Mouse (Mus musculus) limb, embryonic 14.5 days (tissue): ENCODE results near the gene Cul9. TPM values are rescaled to one million over a fixed set of nuclear protein-coding genes. Genes with fewer than 3 reads are reported as not detected.
A peak's percentile ranks its signal among the peaks of the same experiment; 100 is the strongest.

ENCODE experiments used
- ATAC-seq: fragments of 200-750 bp; cut with Nextera tagmentation; 2 replicates; pipeline ENCODE4 v1.8.0; 2017; ENCODE audit warnings: low read depth, moderate number of reproducible peaks, moderate TSS enrichment; ENCODE audit not compliant: low FRiP score
- DNase-seq: peaks from one replicate; pipeline ENCODE4 v3.0.0-alpha.2; 2015; ENCODE audit warnings: low spot score
- H3K27ac ChIP-seq: fragments of 300-500 bp; sonication (generic); replicated peaks from 2 replicates; pipeline ENCODE4 v1.5.1; 2014; ENCODE audit warnings: low read depth, mild to moderate bottlenecking, low read length, moderate library complexity, mixed read lengths
- H3K27me3 ChIP-seq: fragments of 300-500 bp; sonication (generic); 2 replicates; pipeline ENCODE4 v1.6.1; 2014; ENCODE audit warnings: low read length, mixed read lengths; ENCODE audit not compliant: control insufficient read depth, insufficient read depth
- H3K36me3 ChIP-seq: fragments of 300-500 bp; sonication (generic); 2 replicates; pipeline ENCODE4 v1.6.1; 2014; ENCODE audit warnings: mild to moderate bottlenecking, low read length, moderate library complexity, mixed read lengths; ENCODE audit not compliant: control insufficient read depth, insufficient read depth
- H3K4me1 ChIP-seq: fragments of 300-500 bp; sonication (generic); 2 replicates; pipeline ENCODE4 v1.6.1; 2014; ENCODE audit warnings: antibody characterized with exemption, low read length, mixed read lengths; ENCODE audit not compliant: control insufficient read depth, insufficient read depth
- H3K4me2 ChIP-seq: fragments of 300-500 bp; sonication (generic); replicated peaks from 2 replicates; pipeline ENCODE4 v1.6.1; 2014; ENCODE audit warnings: low read depth, mild to moderate bottlenecking, low read length, moderate library complexity; ENCODE audit not compliant: severe bottlenecking
- H3K4me3 ChIP-seq: fragments of 300-500 bp; sonication (generic); replicated peaks from 2 replicates; pipeline ENCODE4 v1.5.1; 2014; ENCODE audit warnings: low read length
- H3K9ac ChIP-seq: fragments of 300-500 bp; sonication (generic); 2 replicates; pipeline ENCODE4 v1.6.1; 2014; ENCODE audit warnings: mild to moderate bottlenecking, low read depth, low read length, moderate library complexity; ENCODE audit not compliant: severe bottlenecking
- H3K9me3 ChIP-seq: fragments of 300-500 bp; sonication (generic); 2 replicates; pipeline ENCODE4 v1.6.1; 2016; ENCODE audit warnings: low read length; ENCODE audit not compliant: control insufficient read depth
- POLR2A ChIP-seq: fragments of 200-500 bp; IDR thresholded peaks from 2 replicates; pipeline ENCODE4 v1.8.0; 2012; ENCODE audit warnings: inconsistent platforms, mild to moderate bottlenecking, moderate library complexity, borderline replicate concordance; ENCODE audit not compliant: insufficient read depth, insufficient read length; ENCODE audit errors: extremely low read depth
- WGBS: fragments of 180-500 bp; shearing (Covaris S2); extraction: QIAGEN DNeasy Blood & Tissue Kit; methylation state at CpG from one replicate; pipeline ENCODE4 v1.1.7; 2014; 5-methylcytosine and 5-hydroxymethylcytosine counted together
- microRNA-seq: library from miRNA; unstranded; fragments of <30 nt; microRNA quantifications from one replicate; pipeline ENCODE4, GENCODE M21; 2016
- polyA plus RNA-seq, 2 experiments: library from polyadenylated mRNA; depleted of rRNA in 1 of 2; stranded (reverse) in 1 of 2; unstranded in 1 of 2; fragments of >200 nt; fragmentation: Nextera tagmentation in 1 of 2; extraction: Ambion mirVana in 1 of 2; gene quantifications; 2 replicates each; pipeline versions ENCODE4 v1.2.1 to v1.2.3; 2012 to 2014

Cul9 gene
- polyA plus RNA-seq, 2 experiments = 6.9 to 21.1 TPM

- peaks cover 52% of the 10 kb centered on the region for H3K27me3 ChIP-seq
- H3K4me1 ChIP-seq = peaks cover 8% of the 10 kb centered on the region
- H3K27ac ChIP-seq = no peak overlapping the region
- H3K9ac ChIP-seq = no peak overlapping the region
- H3K36me3 ChIP-seq = no peaks in the 10 kb centered on the region
- H3K9me3 ChIP-seq = no peaks in the 10 kb centered on the region
- no peak for DNase-seq
- H3K4me2 ChIP-seq = peak overlapping the region; percentile 80
- WGBS = 1% methylated on average over 26 of the region's 26 CpGs
- H3K4me3 ChIP-seq = peak overlapping the region; percentile 39
- peak; percentile 35; the same call in 1 of the 2 replicates for ATAC-seq
- no peak for TF ChIP-seq POLR2A
These were observed 92.2 kb downstream of the Cul9 start for GRCm38 (mm10) chr17:46453970-46454411.

GRCm38 (mm10) chr17:46453302-46453948 is 92.8 kb downstream of the Cul9 start:
- Histone ChIP-seq H3K4me2 (peak overlapping the region; percentile 80; the same call in 1 of the 2 replicates), H3K36me3 (no peaks in the 10 kb centered on the region), H3K27me3 (peaks cover 47% of the 10 kb centered on the region), H3K9ac (no peak overlapping the region), H3K4me3 (no peak overlapping the region), H3K27ac (no peak overlapping the region), H3K4me1 (peaks cover 8% of the 10 kb centered on the region), H3K9me3 (no peaks in the 10 kb centered on the region)
- TF ChIP-seq POLR2A = no peak
- DNase-seq = no peak
- 8% methylated on average over 13 of the region's 13 CpGs for WGBS
- no peak for ATAC-seq

DNA sequence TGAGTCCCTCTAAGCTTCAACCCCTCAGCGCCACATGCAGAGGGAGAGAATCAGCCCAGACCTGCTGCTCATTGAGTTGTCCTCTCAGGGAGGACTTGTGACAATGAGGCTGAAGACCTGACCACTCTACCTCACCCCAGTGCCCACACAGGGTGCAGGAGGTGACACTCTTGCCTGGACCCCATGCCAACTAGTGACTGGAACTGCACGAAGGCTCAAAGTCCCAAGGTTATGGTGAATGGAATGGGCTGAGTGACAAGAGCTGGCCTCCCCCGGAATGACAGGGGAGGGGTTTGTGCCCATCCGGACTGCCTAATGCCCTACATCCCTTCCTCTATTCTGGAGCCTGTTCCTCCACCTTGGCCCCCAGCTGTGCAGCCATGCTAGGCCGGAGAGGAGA is 93.5 kb downstream of the Cul9 start:
- TF ChIP-seq POLR2A = no peak
- no peak overlapping the region for H3K4me3 ChIP-seq
- ATAC-seq (no peak), DNase-seq (no peak)
- no peak overlapping the region for H3K4me2 ChIP-seq
- peaks cover 39% of the 10 kb centered on the region for H3K27me3 ChIP-seq
- H3K27ac ChIP-seq = no peak overlapping the region
- H3K9ac ChIP-seq = no peak overlapping the region
- peaks cover 8% of the 10 kb centered on the region for H3K4me1 ChIP-seq
- H3K9me3 ChIP-seq = no peaks in the 10 kb centered on the region
- no peaks in the 10 kb centered on the region for H3K36me3 ChIP-seq
- WGBS = 34% methylated on average over 5 of the region's 5 CpGs

Small RNAs within 50 kb of the gene (microRNA-seq; reads per million reads assigned to microRNA genes)
- not detected for gene Mir6976

Other genes starting within 250 kb of the Cul9 start
- 20.8 and 24.2 TPM in 2 replicates for gene Dlk2, start 249.0 kb downstream of the Cul9 start, polyA plus RNA-seq (2012; rRNA removed)
- 10.1 and 10.3 TPM in 2 replicates for gene Dlk2, start 249.0 kb downstream of the Cul9 start, polyA plus RNA-seq (2014; fragmentation: Nextera tagmentation; extraction: Ambion mirVana)
- 15.5 and 20.9 TPM in 2 replicates for gene Abcc10, start 218.0 kb downstream of the Cul9 start, polyA plus RNA-seq (2012; rRNA removed)
- gene Abcc10, start 218.0 kb downstream of the Cul9 start, polyA plus RNA-seq (2014; fragmentation: Nextera tagmentation; extraction: Ambion mirVana) = 5.8 and 7.3 TPM in 2 replicates
- gene Zfp318, start 162.7 kb downstream of the Cul9 start, polyA plus RNA-seq (2012; rRNA removed) = 23.0 and 23.7 TPM in 2 replicates
- gene Zfp318, start 162.7 kb downstream of the Cul9 start, polyA plus RNA-seq (2014; fragmentation: Nextera tagmentation; extraction: Ambion mirVana) = 18.4 and 22.7 TPM in 2 replicates
- gene Crip3, start 117.5 kb downstream of the Cul9 start, polyA plus RNA-seq (2012; rRNA removed) = 4.5 and 6.8 TPM in 2 replicates
- 1.4 and 3.1 TPM in 2 replicates for gene Crip3, start 117.5 kb downstream of the Cul9 start, polyA plus RNA-seq (2014; fragmentation: Nextera tagmentation; extraction: Ambion mirVana)
- gene Slc22a7, start 107.9 kb downstream of the Cul9 start, polyA plus RNA-seq (2012; rRNA removed) = not detected in 2 replicates
- not detected in 2 replicates for gene Slc22a7, start 107.9 kb downstream of the Cul9 start, polyA plus RNA-seq (2014; fragmentation: Nextera tagmentation; extraction: Ambion mirVana)
- gene Ttbk1, start 58.7 kb downstream of the Cul9 start, polyA plus RNA-seq (2012; rRNA removed) = 0.31 and 0.49 TPM in 2 replicates
- 0.06 and 0.12 TPM in 2 replicates for gene Ttbk1, start 58.7 kb downstream of the Cul9 start, polyA plus RNA-seq (2014; fragmentation: Nextera tagmentation; extraction: Ambion mirVana)
- gene Dnph1, start 49.7 kb downstream of the Cul9 start, polyA plus RNA-seq (2012; rRNA removed) = 23.8 and 30.0 TPM in 2 replicates
- gene Dnph1, start 49.7 kb downstream of the Cul9 start, polyA plus RNA-seq (2014; fragmentation: Nextera tagmentation; extraction: Ambion mirVana) = 34.5 and 37.6 TPM in 2 replicates
- gene Srf, start 9.8 kb upstream of the Cul9 start, polyA plus RNA-seq (2012; rRNA removed) = 87.2 and 129 TPM in 2 replicates
- gene Srf, start 9.8 kb upstream of the Cul9 start, polyA plus RNA-seq (2014; fragmentation: Nextera tagmentation; extraction: Ambion mirVana) = 9.6 and 10.2 TPM in 2 replicates
- 89.4 and 116 TPM in 2 replicates for gene Ptk7, start 83.1 kb upstream of the Cul9 start, polyA plus RNA-seq (2012; rRNA removed)
- 73.8 and 84.6 TPM in 2 replicates for gene Ptk7, start 83.1 kb upstream of the Cul9 start, polyA plus RNA-seq (2014; fragmentation: Nextera tagmentation; extraction: Ambion mirVana)
- gene Klc4, start 99.6 kb upstream of the Cul9 start, polyA plus RNA-seq (2012; rRNA removed) = 19.5 and 20.4 TPM in 2 replicates
- gene Klc4, start 99.6 kb upstream of the Cul9 start, polyA plus RNA-seq (2014; fragmentation: Nextera tagmentation; extraction: Ambion mirVana) = 19.3 and 21.5 TPM in 2 replicates
- 68.0 and 91.1 TPM in 2 replicates for gene Mrpl2, start 99.8 kb upstream of the Cul9 start, polyA plus RNA-seq (2012; rRNA removed)
- gene Mrpl2, start 99.8 kb upstream of the Cul9 start, polyA plus RNA-seq (2014; fragmentation: Nextera tagmentation; extraction: Ambion mirVana) = 103 and 113 TPM in 2 replicates
- 135 and 149 TPM in 2 replicates for gene Cul7, start 103.9 kb upstream of the Cul9 start, polyA plus RNA-seq (2012; rRNA removed)
- gene Cul7, start 103.9 kb upstream of the Cul9 start, polyA plus RNA-seq (2014; fragmentation: Nextera tagmentation; extraction: Ambion mirVana) = 52.6 and 58.2 TPM in 2 replicates
- gene Rrp36, start 128.0 kb upstream of the Cul9 start, polyA plus RNA-seq (2012; rRNA removed) = 47.2 and 48.5 TPM in 2 replicates
- gene Rrp36, start 128.0 kb upstream of the Cul9 start, polyA plus RNA-seq (2014; fragmentation: Nextera tagmentation; extraction: Ambion mirVana) = 36.8 and 52.4 TPM in 2 replicates
- gene Mea1, start 132.4 kb upstream of the Cul9 start, polyA plus RNA-seq (2012; rRNA removed) = 75.2 and 97.9 TPM in 2 replicates
- gene Mea1, start 132.4 kb upstream of the Cul9 start, polyA plus RNA-seq (2014; fragmentation: Nextera tagmentation; extraction: Ambion mirVana) = 155 and 156 TPM in 2 replicates
- 137 and 172 TPM in 2 replicates for gene Klhdc3, start 134.5 kb upstream of the Cul9 start, polyA plus RNA-seq (2012; rRNA removed)
- gene Klhdc3, start 134.5 kb upstream of the Cul9 start, polyA plus RNA-seq (2014; fragmentation: Nextera tagmentation; extraction: Ambion mirVana) = 122 and 128 TPM in 2 replicates
- 115 and 119 TPM in 2 replicates for gene Ppp2r5d, start 158.7 kb upstream of the Cul9 start, polyA plus RNA-seq (2012; rRNA removed)
- gene Ppp2r5d, start 158.7 kb upstream of the Cul9 start, polyA plus RNA-seq (2014; fragmentation: Nextera tagmentation; extraction: Ambion mirVana) = 83.2 and 88.7 TPM in 2 replicates
- 56.4 and 77.8 TPM in 2 replicates for gene Pex6, start 165.1 kb upstream of the Cul9 start, polyA plus RNA-seq (2012; rRNA removed)
- gene Pex6, start 165.1 kb upstream of the Cul9 start, polyA plus RNA-seq (2014; fragmentation: Nextera tagmentation; extraction: Ambion mirVana) = 24.2 and 32.2 TPM in 2 replicates
- gene Gnmt, start 182.8 kb upstream of the Cul9 start, polyA plus RNA-seq (2012; rRNA removed) = 0.77 and 1.1 TPM in 2 replicates
- 0.46 and 0.78 TPM in 2 replicates for gene Gnmt, start 182.8 kb upstream of the Cul9 start, polyA plus RNA-seq (2014; fragmentation: Nextera tagmentation; extraction: Ambion mirVana)
- gene Cnpy3, start 205.8 kb upstream of the Cul9 start, polyA plus RNA-seq (2012; rRNA removed) = 67.3 and 68.2 TPM in 2 replicates
- gene Cnpy3, start 205.8 kb upstream of the Cul9 start, polyA plus RNA-seq (2014; fragmentation: Nextera tagmentation; extraction: Ambion mirVana) = 64.0 and 69.3 TPM in 2 replicates
- 0.20 and 0.30 TPM in 2 replicates for gene Ptcra, start 217.3 kb upstream of the Cul9 start, polyA plus RNA-seq (2012; rRNA removed)
- gene Ptcra, start 217.3 kb upstream of the Cul9 start, polyA plus RNA-seq (2014; fragmentation: Nextera tagmentation; extraction: Ambion mirVana) = 0.19 and 0.57 TPM in 2 replicates
- 85.4 and 110 TPM in 2 replicates for gene 2310039H08Rik, start 226.2 kb upstream of the Cul9 start, polyA plus RNA-seq (2012; rRNA removed)
- 82.7 and 106 TPM in 2 replicates for gene 2310039H08Rik, start 226.2 kb upstream of the Cul9 start, polyA plus RNA-seq (2014; fragmentation: Nextera tagmentation; extraction: Ambion mirVana)
- 69.8 and 101 TPM in 2 replicates for gene Rpl7l1, start 236.3 kb upstream of the Cul9 start, polyA plus RNA-seq (2012; rRNA removed)
- gene Rpl7l1, start 236.3 kb upstream of the Cul9 start, polyA plus RNA-seq (2014; fragmentation: Nextera tagmentation; extraction: Ambion mirVana) = 126 and 131 TPM in 2 replicates